Mouse (Mus musculus) activated CD4-positive, CD25-positive, alpha-beta regulatory T cell, adult 9 weeks (primary cell): ENCODE data around the gene Ifna12. TPM values are rescaled to one million over a fixed set of nuclear protein-coding genes. Genes with fewer than 3 reads are reported as not detected.

Source experiments
- polyA plus RNA-seq: library from polyadenylated mRNA; unstranded; fragments of 100-300 nt; shearing (Covaris generic); gene quantifications from one replicate; pipeline ENCODE4 v1.2.1, GENCODE M21; 2017

Gene Ifna12
- not detected for polyA plus RNA-seq

DNA sequence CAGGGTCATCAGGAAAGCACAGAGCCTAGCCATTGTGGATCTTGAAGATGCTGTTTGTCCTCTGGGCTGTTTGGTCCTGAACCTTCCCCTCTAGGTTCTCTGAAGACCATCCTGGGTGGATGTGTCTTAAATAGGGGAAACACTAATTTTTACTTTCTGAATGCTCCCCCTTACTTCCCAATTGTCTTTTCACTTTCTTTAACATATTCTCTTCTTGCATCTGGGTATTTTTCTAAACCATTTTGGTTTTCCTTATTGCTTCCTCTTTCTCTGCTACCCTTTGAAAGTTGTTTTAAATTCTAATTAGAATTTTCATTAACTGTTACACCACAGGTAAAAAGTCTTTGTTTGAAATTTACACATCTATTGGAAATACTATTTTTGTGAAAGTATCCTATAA, at the start of gene Ifna12:
Ifna12 (minus strand) TSS at position 101 of the 400 bp plus-strand sequence.

DNA sequence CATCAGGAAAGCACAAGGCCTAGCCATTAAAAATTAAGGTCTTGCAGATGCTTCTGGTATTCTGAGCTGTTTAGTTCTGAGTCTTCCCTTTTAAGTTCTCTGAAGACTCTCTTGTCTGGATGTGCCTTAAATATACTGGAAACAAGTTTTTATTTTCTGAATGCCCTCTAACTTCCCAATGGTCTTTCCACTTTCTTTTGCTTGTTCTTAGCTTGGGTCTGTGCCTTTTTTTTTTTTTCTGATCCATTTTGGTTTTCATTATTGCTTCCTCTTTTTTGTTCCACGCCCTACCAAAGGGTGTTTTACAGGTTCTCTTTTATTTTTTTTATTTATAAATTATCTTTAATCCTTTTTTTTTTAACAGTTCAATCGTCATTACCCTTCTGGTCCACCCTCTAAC, 41.2 kb upstream of the Ifna12 start, which contains the start of gene Ifna13:
Ifna13 (minus strand) TSS at position 101 of the 400 bp plus-strand sequence.

DNA sequence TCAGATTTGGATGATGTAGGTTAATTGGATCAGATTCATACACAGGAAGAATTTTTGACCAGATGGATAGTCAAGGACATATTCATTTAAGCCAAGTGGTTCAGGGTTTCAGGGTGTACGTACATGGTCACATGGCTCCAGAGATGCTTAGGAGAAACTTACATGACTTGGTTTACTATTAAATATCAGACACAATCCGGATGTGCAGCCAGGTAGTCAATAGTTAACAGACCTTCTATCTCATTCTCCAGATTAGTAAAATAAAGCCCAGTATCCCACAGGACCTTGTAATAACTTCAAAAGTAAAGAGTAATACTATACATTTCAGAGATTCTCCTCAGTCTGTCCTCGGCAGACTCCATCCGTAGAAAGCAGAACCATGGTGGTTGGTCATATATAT, 31.1 kb upstream of the Ifna12 start, which contains the start of gene C87499:
C87499 (minus strand) TSS at position 101 of the 400 bp plus-strand sequence.

DNA sequence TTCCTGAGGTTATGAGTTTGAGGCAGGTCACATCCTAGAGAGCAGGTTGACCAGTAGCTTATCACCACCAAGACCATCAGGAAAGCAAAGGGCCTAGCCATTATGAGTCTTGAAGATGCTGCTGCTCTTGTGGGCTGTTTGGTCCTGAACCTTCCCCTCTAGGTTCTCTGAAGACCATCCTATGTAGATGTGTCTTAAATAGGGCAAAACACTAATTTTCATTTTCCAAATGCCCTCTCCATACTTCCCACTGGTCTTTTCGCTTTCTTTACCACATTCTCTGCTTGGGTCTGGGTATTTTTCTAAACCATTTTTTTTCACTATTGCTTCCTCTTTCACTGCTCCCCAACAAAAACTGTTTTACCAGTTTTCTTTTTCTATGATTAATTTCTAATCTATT, 10.9 kb downstream of the Ifna12 start, which contains the start of gene Ifna9:
Ifna9 (minus strand) TSS at position 101 of the 400 bp plus-strand sequence.

DNA sequence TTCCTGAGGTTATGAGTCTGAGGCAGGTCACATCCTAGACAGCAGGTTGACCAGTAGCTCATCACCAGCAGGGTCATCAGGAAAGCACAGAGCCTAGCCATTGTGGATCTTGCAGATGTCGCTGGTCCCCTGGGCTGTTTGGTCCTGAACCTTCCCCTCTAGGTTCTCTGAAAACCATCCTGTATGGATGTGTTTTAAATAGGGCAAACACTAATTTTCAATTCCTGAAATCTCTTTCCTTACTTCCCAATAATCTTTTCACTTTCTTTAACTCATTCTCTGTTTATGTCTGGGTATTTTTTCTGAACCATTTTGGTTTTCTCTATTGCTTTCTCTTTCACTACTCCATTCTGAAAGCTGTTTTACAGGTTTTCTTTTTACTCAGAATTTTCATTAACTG, 31.5 kb downstream of the Ifna12 start, which contains the start of gene Ifna14:
Ifna14 (minus strand) TSS at position 101 of the 400 bp plus-strand sequence.

DNA sequence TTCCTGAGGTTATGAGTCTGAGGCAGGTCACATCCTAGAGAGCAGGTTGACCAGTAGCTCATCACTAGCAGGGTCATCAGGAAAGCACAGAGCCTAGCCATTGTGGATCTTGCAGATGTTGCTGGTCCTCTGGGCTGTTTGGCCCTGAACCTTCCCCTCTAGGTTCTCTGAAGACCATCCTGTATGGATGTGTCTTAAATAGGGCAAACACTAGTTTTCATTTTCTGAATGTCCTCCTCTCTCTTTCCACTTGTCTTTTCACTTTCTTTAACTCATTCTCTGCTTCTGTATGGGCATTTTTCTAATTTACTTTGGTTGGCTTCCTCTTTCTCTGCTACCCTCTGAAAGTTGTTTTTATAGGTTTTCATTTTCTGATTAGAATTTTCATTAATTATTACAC, 45.0 kb downstream of the Ifna12 start, which contains the start of gene Ifna15:
Ifna15 (minus strand) TSS at position 101 of the 400 bp plus-strand sequence.

Other genes starting within 250 kb of the Ifna12 start
- gene Hacd4, start 164.4 kb downstream of the Ifna12 start, polyA plus RNA-seq, result 0.18 TPM
- not detected for gene Ifnb1, start 80.6 kb downstream of the Ifna12 start, polyA plus RNA-seq
- gene Ifna15, start 45.1 kb downstream of the Ifna12 start, polyA plus RNA-seq, result not detected
- not detected for gene Ifna14, start 31.6 kb downstream of the Ifna12 start, polyA plus RNA-seq
- gene Ifna9, start 11.0 kb downstream of the Ifna12 start, polyA plus RNA-seq, result not detected
- gene C87499, start 31.0 kb upstream of the Ifna12 start, polyA plus RNA-seq, result not detected
- not detected for gene Ifna13, start 41.1 kb upstream of the Ifna12 start, polyA plus RNA-seq
- gene Ifna16, start 73.5 kb upstream of the Ifna12 start, polyA plus RNA-seq, result not detected
- not detected for gene Ifna2, start 80.5 kb upstream of the Ifna12 start, polyA plus RNA-seq
- not detected for gene Ifnab, start 88.0 kb upstream of the Ifna12 start, polyA plus RNA-seq
- not detected for gene Gm26566, start 118.4 kb upstream of the Ifna12 start, polyA plus RNA-seq
- 20.7 TPM for gene Klhl9, start 119.1 kb upstream of the Ifna12 start, polyA plus RNA-seq
- not detected for gene Gm13271, start 151.5 kb upstream of the Ifna12 start, polyA plus RNA-seq
- gene Gm13283, start 156.7 kb upstream of the Ifna12 start, polyA plus RNA-seq, result not detected
- not detected for gene Gm13290, start 170.5 kb upstream of the Ifna12 start, polyA plus RNA-seq
- not detected for gene Gm13289, start 173.5 kb upstream of the Ifna12 start, polyA plus RNA-seq
- not detected for gene Gm13272, start 176.5 kb upstream of the Ifna12 start, polyA plus RNA-seq
- gene Ifnz, start 178.8 kb upstream of the Ifna12 start, polyA plus RNA-seq, result 0.43 TPM
- gene Gm13276, start 182.3 kb upstream of the Ifna12 start, polyA plus RNA-seq, result not detected
- gene Gm13277, start 185.3 kb upstream of the Ifna12 start, polyA plus RNA-seq, result not detected
- gene Gm13278, start 188.2 kb upstream of the Ifna12 start, polyA plus RNA-seq, result not detected
- gene Gm13275, start 191.1 kb upstream of the Ifna12 start, polyA plus RNA-seq, result not detected
- gene Gm13279, start 194.0 kb upstream of the Ifna12 start, polyA plus RNA-seq, result not detected
- gene Gm13285, start 196.3 kb upstream of the Ifna12 start, polyA plus RNA-seq, result 0.83 TPM
- gene Gm13287, start 199.9 kb upstream of the Ifna12 start, polyA plus RNA-seq, result not detected
- not detected for gene Gm13288, start 202.2 kb upstream of the Ifna12 start, polyA plus RNA-seq
- gene Ifna7, start 212.9 kb upstream of the Ifna12 start, polyA plus RNA-seq, result not detected
- gene Ifna11, start 216.6 kb upstream of the Ifna12 start, polyA plus RNA-seq, result not detected
- not detected for gene Ifna6, start 224.0 kb upstream of the Ifna12 start, polyA plus RNA-seq
- not detected for gene Ifna5, start 232.1 kb upstream of the Ifna12 start, polyA plus RNA-seq
- not detected for gene Ifna4, start 238.5 kb upstream of the Ifna12 start, polyA plus RNA-seq
- not detected for gene Ifna1, start 246.7 kb upstream of the Ifna12 start, polyA plus RNA-seq